Mouse (Mus musculus) frontal cortex, postnatal 36 days (tissue): ENCODE data around the gene Zfp575.

Source experiments
- DNase-seq, 2 experiments: peaks; one replicate each; pipeline ENCODE4 v3.0.0; 2022; ENCODE audit warnings: low spot score in 2 of 2

Zfp575 gene

DNA sequence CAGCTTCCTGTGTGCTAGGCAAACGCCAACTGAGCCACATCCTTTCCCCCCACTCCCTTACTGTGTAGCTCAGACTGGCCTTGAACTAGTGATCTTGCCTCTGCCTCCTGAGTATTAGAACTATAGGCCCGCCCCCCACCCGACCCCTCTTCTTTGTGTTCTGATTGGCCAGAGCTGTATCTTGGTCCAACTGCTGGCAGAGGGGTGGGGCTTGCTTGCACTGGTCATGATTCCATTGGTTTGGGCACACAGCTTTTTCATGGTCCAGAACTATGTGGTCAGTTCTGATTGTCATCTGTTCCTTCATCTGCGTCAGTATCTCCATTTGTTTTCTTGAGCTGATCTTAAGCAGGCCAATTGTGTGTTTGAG, 23.6 kb downstream of the Zfp575 start:
- no peak for DNase-seq

DNA sequence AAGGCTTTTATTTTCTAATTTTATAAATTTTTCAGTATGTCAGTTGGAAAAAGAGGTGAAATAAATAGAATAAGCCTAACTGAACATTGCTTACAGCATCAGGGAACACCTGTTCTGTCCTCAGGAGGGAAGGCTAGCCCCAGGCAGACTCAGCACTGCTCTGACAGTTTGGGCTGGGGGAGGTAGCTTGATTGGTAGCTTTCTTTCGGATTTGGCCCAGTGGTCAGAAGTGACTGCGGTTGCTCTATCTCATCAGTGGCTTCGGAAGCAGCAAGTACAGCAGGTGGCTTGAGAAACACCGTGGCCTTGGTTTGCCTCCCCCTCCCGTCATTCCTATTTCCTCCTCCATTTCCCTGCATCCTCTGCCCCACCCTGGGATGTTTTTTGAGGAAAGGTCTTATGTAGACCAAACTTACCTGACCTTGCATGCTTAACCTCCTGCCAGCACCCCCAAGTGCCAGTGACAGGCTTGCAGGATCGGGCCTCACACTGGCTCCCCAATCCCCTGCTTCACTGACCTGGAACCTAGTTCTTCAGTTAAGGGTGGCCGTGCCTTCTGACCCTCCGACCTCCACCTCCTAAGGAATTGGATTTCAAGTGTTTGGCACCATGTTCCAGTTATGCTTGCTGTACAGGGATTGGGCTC, 24.1 kb downstream of the Zfp575 start:
- no peak for DNase-seq

DNA sequence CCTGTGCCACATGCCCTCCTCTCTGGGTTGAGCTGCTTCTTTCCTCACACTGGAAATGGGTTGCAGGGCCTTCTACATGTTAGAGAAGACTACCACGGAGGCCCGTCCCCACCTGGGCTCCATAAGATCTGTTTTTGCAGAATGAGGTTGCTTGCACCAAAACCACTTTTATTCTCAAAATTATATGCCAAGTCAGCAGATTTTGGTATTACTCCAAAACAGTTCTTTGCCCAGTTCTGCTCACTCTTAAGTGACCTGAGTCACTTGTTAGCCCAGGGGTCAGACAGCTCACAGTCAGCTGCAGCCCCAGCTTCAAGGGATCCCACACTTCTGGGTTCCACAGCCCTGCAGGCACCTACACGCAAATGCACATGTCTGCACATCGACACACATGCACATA, 26.0 kb downstream of the Zfp575 start:
- no peak for DNase-seq

DNA sequence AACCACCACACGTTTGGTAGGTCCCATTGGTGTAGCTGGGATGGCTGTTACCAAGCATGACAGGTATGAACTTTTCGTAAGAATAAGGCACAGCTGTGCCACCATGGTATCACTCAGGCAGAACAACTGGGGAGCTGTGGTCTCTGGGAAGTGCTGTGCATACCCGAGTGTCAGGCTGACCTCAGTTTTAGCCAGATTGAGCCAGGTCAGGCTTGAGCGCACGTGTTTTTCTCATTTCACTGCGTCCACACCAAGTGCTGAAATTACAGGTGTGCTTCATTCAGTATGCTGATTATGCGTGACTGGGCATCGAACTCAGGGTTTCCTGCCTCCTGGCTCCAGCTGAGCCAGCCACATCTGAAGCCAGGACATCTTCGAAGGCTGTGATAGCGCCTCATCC, 31.7 kb downstream of the Zfp575 start:
- no peak for DNase-seq

DNA sequence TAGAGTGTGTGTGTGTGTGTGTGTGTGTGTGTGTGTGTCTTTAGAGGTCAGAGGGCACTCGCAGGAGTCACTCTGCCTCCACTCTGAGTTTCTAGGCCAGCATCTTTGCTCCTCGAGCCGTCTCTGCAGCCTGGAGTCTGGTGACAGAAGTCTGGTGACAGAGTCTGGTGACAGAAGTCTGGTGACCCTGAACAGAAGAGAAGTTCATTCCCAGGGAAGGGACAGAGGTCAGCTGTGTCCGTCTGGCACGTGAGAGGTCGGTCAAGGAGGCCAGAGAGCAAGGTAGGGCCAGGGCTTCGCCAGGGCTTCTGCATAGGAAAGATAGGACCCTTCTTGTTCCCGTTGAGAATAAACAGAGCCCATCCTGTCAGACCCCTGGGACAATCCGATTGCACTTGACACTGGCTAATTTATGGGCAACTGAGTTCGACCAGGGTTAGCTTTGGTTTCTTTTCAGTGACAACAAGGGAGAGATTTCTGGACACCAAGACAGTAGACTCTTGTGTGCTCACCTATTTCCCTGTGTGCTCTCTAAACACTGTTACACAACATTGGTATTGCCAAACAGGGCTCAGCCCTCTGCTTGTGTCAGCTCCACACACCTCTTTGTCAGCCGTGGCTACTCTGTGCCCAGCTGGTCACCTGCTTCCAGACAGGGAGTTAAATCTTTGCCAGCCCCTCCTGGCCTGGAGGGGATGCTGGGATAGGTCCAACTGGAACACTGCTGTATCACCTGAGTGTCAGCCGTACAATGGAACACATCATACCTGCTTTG, 35.3 kb downstream of the Zfp575 start:
- no peak for DNase-seq

DNA sequence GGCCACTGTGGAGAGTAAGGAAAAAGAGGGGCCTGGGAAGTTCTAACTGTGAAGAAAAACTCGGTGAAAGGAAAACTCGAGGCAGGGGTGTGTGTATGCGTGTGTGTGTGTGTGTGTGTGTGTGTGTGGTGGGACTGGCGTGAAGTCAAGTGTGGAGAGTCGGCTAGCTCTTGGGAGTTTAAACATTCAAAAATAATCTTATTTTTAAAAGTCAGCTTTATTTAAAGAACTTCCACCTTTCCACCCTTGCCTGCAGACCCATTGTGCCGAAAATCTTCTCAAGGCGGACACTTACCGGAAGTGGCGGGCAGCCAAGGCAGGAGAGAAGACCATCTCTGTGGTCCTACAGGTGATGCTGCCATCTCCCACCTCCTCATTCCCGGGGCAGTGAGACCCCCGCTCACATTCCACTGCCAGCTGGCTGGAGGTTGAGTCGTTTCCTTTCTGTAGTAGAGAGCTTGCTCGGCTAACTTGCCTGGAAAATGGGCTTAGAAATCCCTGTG, 39.9 kb downstream of the Zfp575 start:
- no peak for DNase-seq

DNA sequence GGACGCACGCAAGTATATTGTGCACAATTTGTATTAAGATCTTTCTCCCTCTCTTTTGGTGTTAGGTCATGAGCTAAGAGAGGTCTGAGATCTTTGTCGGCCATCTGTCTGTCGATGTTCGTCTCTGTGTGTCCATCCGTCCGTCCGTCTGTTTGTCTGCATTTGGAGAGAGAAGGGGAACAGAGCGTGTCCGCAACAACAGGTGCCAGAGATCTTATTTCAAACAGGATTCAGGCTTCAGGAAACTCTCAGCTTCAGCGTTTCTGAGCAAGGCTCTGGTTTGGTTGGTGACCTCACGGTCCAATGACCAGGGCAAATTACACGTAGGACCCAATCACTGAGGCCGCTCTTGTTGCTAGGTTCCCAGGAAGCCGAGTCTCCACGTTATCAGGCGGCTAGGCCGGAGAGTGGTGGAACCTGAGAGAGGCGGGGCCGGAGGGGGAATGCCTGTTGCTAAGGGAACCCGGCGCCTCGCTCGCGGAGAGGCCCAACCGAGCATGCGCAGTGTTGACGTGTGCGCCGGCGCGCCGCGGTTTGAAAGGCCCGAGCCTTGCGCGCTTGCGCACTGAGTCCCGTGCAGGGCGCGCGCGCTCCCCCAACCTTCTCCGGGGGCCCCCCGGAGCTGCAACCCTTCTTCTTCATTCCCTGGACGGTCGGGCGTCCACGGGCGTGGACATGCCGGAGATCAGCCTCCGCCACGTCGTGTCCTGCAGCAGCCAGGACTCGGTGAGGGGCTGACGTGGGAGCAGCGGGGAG, 40.6 kb downstream of the Zfp575 start:
- DNase-seq: peak; percentile 99

DNA sequence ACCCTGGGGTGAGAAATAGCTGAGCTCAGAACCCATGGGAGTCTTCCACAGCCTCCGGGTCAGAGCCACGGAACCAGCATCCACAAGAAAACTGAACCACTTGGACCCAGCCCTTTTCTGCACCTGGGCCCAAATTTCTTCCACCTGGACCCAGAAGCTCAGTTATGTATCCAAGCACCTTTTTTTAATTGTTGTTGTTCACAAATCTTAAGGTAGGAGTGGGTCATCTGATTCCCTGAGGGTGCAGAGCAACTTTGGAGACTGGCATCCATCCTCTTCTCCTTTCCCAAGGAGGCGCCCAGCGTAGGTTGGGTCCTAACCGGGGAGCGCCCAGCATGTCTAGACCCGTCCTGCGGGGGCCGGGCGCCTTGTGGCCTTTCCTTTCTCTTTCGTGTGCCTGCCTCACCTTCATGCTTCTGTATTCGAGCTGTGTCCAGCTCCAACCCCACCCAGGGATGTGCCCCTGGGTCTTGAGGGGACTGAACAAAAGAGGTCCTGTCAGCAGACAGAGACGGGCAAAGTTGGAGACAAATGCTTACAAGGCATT, 41.3 kb downstream of the Zfp575 start, which contains the start of the genes Pinlyp and Xrcc1:
Pinlyp (minus strand) TSS at position 51 of the 547 bp plus-strand sequence.
Xrcc1 (plus strand) TSS at position 222 of the 547 bp plus-strand sequence.
- DNase-seq: no peak

DNA sequence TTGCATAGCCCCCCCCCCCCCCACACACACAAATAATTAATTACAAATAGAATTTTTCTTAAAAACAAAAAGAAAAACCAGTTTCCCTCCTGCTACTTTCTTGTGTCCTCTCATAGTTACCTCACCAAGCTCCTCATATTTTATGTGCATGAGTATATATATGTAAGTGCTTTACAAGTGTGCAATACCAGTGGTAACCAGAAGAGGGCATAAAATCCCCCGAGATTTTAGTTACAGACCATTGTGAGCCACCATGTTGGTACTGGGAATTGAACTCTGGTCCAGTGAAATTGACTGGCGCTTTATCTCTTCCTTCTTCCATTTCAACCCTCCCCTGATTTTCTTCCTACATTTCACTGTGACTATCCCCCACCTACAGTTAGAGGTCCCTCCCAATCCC, 42.9 kb downstream of the Zfp575 start:
- no peak for DNase-seq

DNA sequence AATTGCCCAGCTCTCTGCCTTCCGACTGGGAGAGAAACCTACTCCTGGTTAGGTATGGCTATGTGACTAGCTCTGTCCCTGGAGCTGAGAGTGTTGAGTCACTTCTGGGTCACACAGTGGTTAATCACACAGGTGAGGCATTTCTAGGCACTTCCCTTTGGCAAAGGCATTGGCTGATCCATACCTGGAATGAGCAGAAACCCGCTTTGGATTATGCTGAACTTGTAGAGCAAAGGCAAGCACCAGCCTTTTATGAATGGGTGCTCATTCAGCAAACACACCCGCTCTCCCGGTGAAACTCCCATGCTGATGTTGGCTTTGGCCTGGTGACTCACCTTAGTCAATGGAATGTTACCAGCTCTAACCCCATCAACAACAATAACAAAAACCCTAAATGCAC, 47.8 kb downstream of the Zfp575 start:
- DNase-seq: no peak

DNA sequence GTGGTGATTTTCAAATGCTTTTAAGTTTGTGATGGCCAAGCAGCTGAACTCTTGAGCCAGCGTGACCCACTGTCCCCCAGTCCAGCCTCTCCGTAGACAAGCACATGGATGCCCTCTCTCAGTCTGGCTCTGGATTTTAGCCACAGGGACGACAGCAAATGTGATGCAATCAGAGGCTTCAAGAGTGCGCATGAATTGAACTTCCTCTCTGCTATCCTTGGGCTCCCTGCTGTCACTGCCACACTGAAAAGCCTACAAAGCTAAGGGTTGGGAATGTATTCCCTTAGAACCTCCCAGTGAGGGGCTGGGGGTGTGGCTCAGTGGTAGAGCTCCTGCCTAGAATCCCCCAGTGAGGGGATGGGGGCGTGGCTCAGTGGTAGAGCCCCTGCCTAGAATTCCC, 48.7 kb downstream of the Zfp575 start:
- no peak for DNase-seq

DNA sequence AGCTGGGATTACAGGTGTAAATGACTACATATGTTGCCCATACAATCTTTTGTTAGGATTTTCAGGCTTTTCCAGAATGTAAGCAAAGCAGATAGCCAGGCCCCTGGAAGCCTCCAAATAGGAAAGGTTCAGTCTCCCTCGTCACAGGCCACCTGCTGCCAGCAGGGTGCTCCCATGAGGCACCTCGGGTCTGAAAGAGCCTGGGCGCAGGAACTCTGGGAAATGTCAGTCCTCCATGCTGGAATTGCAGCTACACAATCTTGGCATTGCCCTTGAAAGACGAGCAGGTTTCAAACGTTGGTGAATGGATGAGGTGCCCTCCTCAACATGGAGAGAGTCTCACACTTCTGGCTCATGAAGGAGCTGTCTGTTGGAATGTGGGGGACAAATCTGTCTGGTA, 49.3 kb downstream of the Zfp575 start:
- no peak for DNase-seq

DNA sequence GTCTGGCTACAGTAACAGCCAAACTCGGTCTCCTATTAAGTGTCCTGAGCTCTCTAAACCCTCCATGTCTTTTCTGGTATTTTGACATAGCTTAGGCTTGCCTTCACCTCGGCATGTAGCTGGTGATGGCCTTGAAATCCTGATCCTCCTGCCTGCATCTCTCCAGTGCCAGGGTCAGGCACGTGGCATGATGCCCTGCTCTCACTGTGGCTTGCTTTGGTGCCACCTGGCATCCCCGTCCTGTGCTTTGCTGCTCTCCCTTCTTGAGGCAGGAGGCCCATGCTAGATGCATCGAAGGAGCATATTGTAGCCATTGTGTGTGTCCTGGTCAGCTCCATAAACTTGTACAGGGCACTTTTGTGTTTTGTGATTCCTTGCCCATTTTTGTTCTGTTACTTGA, 49.9 kb downstream of the Zfp575 start:
- DNase-seq: no peak

DNA sequence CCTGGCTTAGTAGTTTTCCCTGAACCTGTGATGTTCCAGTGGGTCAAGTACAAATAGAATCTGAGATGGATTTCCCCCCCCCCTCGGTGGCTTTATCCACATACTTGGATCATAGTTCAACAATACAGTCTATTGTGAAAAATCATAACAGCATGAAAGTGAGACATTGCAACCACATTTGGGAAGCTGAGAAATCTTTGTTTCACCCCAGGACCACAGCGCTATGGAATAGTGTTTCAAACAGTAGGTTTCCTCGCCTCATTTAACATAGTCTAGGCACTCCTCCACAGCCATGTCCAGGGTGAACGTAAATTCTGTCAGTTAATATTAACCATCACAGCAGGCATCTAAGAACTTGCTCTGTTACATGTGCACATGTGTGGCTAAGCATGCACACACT, 50.4 kb downstream of the Zfp575 start:
- DNase-seq: no peak

DNA sequence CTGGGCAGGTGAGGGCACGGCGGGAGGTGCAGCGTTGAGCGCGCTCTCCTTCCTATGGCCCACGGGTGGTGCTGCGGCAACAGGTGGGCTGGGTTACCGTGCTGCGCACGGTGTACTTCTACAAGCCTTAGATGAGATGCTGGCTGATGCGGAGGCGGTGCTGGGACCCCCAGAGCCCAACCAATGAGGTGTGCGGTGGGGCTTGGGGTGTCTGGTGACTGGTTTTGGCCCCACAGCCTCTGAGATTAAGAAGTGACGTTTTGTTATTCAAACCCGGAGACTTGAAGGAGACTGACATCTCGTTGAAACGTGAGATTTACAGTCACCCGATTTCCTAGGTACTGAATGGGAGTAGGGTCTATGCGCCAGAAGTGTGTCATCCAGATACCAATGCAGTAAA, 53.1 kb downstream of the Zfp575 start:
- DNase-seq: no peak
